Mouse (Mus musculus) testis, postnatal 14 days (tissue): ENCODE results near the gene Olfr384.
"Not testable (repeated sequence)": the region's sequence is repeated elsewhere in the genome, so short reads cannot be mapped to it uniquely, and the experiment has no call there.

Experiments
- DNase-seq: peaks from one replicate; pipeline ENCODE4 v3.0.0; 2021; ENCODE audit warnings: low spot score

Gene Olfr384

DNA sequence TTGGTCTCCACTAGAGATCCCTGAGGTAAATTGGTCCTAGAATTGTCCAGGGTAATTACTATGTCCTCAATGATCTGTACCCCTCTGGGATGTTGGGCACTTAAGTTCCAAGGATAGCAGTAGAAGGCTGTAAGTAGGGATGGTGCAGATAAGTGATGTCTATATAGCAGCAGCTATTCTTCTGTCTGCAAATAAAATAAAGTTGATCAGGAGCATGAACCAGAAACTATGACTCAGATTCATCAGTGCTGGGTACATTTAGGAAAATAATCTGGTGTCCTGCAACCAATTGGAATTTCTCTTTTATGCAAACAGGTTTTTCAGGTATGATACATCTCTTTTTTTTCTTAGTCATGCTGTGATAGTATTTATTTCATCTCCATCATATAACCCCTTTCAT, at the start of gene Olfr384:
Gene Olfr384, plus strand, starts transcription at position 301 of the 400 bp plus-strand sequence.
- DNase-seq = no peak

DNA sequence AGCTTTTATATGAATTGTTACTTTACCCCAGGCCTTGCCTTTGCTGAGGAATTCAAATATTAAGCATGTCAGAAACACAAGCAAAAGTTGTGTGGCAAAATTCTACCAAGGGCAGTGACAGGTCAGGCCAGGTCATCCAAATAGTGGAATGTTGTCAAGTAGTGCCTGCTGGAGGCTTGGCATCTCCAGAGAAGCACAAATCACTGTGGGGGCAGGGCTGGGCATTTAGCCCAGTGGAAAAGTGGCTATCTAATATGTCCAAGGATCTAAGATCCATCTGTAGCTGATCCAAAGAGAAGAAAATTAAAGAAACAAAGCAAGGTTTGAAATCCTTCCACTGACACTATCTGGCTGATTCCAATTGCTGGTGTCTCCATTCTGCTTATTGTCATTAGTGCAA, 18.5 kb upstream of the Olfr384 start:
- no peak for DNase-seq

- not testable (repeated sequence) for DNase-seq
Measured at GRCm38 (mm10) chr11:73583188-73583587, 15.2 kb upstream of the Olfr384 start.

DNA sequence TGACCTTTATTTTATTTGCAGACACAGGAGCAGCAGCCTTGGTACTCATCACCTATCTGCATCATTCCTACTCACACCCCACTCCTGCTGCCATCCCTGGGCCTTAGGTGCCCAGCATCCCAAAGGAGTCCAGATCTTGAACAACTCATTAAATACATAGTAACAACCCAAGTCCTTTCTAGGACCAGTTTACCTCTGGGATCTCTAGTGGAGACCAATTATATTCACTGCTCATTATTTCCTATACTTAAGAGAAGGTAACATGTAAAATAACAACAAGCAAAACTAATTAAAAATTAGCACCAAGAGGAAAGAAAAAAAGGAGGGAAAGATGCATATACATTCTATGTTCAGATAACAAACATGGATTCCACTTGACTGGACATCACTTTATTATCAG, 5.5 kb upstream of the Olfr384 start, which contains the start of gene Olfr385:
Gene Olfr385, minus strand, starts transcription at position 101 of the 400 bp plus-strand sequence.
- no peak for DNase-seq
